Mouse (Mus musculus) lung, postnatal 0 days (tissue): ENCODE results near the gene Hcrtr1. TPM values are rescaled to one million over a fixed set of nuclear protein-coding genes. Genes with fewer than 3 reads are reported as not detected.

ENCODE experiments used
- ATAC-seq: fragments of 200-750 bp; cut with Nextera tagmentation; 2 replicates; pipeline ENCODE4 v1.8.0; 2017; ENCODE audit warnings: moderate library complexity
- DNase-seq: peaks from one replicate; pipeline ENCODE4 v3.0.0-alpha.2; 2016; ENCODE audit warnings: low spot score
- H3K27ac ChIP-seq: fragments of 300-500 bp; sonication (generic); 2 replicates; pipeline ENCODE4 v1.5.1; 2014; ENCODE audit warnings: antibody characterized with exemption, mild to moderate bottlenecking, low read length, mixed read lengths
- H3K27me3 ChIP-seq: fragments of 300-500 bp; sonication (generic); replicated peaks from 2 replicates; pipeline ENCODE4 v1.6.1; 2014; ENCODE audit warnings: low read length, mixed read lengths; ENCODE audit not compliant: insufficient read depth
- H3K36me3 ChIP-seq: fragments of 300-500 bp; sonication (generic); 2 replicates; pipeline ENCODE4 v1.6.1; 2014; ENCODE audit warnings: low read length, mixed read lengths; ENCODE audit not compliant: insufficient read depth
- H3K4me1 ChIP-seq: fragments of 300-500 bp; sonication (generic); 2 replicates; pipeline ENCODE4 v1.6.1; 2014; ENCODE audit warnings: antibody characterized with exemption, low read depth, low read length, mixed read lengths; ENCODE audit not compliant: insufficient read depth
- H3K4me2 ChIP-seq: fragments of 300-500 bp; sonication (generic); replicated peaks from 2 replicates; pipeline ENCODE4 v1.6.1; 2014; ENCODE audit warnings: low read depth, mild to moderate bottlenecking, low read length, moderate library complexity, mixed read lengths
- H3K4me3 ChIP-seq: fragments of 300-500 bp; sonication (generic); 2 replicates; pipeline ENCODE4 v1.5.1; 2014; ENCODE audit warnings: low read depth, low read length
- H3K9ac ChIP-seq: fragments of 300-500 bp; sonication (generic); replicated peaks from 2 replicates; pipeline ENCODE4 v1.6.1; 2014; ENCODE audit warnings: low read depth, mild to moderate bottlenecking
- H3K9me3 ChIP-seq: fragments of 300-500 bp; sonication (generic); 2 replicates; pipeline ENCODE4 v1.6.1; 2016; ENCODE audit warnings: low read length, mixed read lengths
- CTCF ChIP-seq: IDR thresholded peaks from 2 replicates; pipeline ENCODE4 v1.5.1; 2016; ENCODE audit warnings: antibody characterized with exemption, mild to moderate bottlenecking
- EP300 ChIP-seq: IDR thresholded peaks from 2 replicates; pipeline ENCODE4 v1.6.1; 2016; ENCODE audit warnings: antibody characterized with exemption, mild to moderate bottlenecking, control low read depth
- WGBS: fragments of 180-500 bp; shearing (Covaris S2); extraction: QIAGEN DNeasy Blood & Tissue Kit; methylation state at CpG from one replicate; pipeline ENCODE4 v1.1.7; 2014; 5-methylcytosine and 5-hydroxymethylcytosine counted together
- polyA plus RNA-seq: library from polyadenylated mRNA; unstranded; fragments of >200 nt; fragmentation: Nextera tagmentation; extraction: Ambion mirVana; gene quantifications from 2 replicates; pipeline ENCODE4 v1.2.1, GENCODE M21; 2015

Gene Hcrtr1
- polyA plus RNA-seq, 1 experiment from 2014 or later: 0.18 TPM

GRCm38 (mm10) chr4:130082211-130082610, 56.9 kb downstream of the Hcrtr1 start:
- no peak overlapping the region for H3K9ac ChIP-seq
- H3K4me1 ChIP-seq: no peaks in the 10 kb centered on the region
- no peaks in the 10 kb centered on the region for H3K36me3 ChIP-seq
- no peak for DNase-seq
- TF ChIP-seq CTCF (no peak), EP300 (no peak)
- H3K4me3 ChIP-seq: no peak overlapping the region
- no peaks in the 10 kb centered on the region for H3K9me3 ChIP-seq
- H3K4me2 ChIP-seq: no peak overlapping the region
- ATAC-seq: no peak
- H3K27ac ChIP-seq: no peak overlapping the region
- 62% methylated on average over 9 of the region's 9 CpGs for WGBS
- no peaks in the 10 kb centered on the region for H3K27me3 ChIP-seq

- ATAC-seq (no peak), DNase-seq (no peak)
- H3K27ac ChIP-seq: no peak overlapping the region
Observed at GRCm38 (mm10) chr4:130081345-130082190, 57.6 kb downstream of the Hcrtr1 start.

More at GRCm38 (mm10) chr4:130081345-130082190, 57.6 kb downstream of the Hcrtr1 start:
- H3K4me3 ChIP-seq: no peak overlapping the region
- 76% methylated on average over 19 of the region's 19 CpGs for WGBS
- no peak overlapping the region for H3K9ac ChIP-seq
- no peaks in the 10 kb centered on the region for H3K4me1 ChIP-seq
- H3K27me3 ChIP-seq: no peaks in the 10 kb centered on the region
- no peak overlapping the region for H3K4me2 ChIP-seq
- no peak for TF ChIP-seq CTCF
- no peak for TF ChIP-seq EP300
- no peaks in the 10 kb centered on the region for H3K36me3 ChIP-seq
- H3K9me3 ChIP-seq: no peaks in the 10 kb centered on the region

Other genes with a start within 250 kb of the Hcrtr1 start
- not detected in 2 replicates for gene Spocd1, start 210.1 kb downstream of the Hcrtr1 start, polyA plus RNA-seq
- 0.21 and 0.33 TPM in 2 replicates for gene Adgrb2, start 154.5 kb downstream of the Hcrtr1 start, polyA plus RNA-seq
- 26.2 and 30.1 TPM in 2 replicates for gene Col16a1, start 91.5 kb downstream of the Hcrtr1 start, polyA plus RNA-seq
- 82.0 and 84.6 TPM in 2 replicates for gene Pef1, start 36.8 kb downstream of the Hcrtr1 start, polyA plus RNA-seq
- 213 and 288 TPM in 2 replicates for gene Tinagl1, start 35.8 kb upstream of the Hcrtr1 start, polyA plus RNA-seq
- not detected in 2 replicates for gene Gm853, start 83.0 kb upstream of the Hcrtr1 start, polyA plus RNA-seq
- gene Serinc2, start 139.8 kb upstream of the Hcrtr1 start, polyA plus RNA-seq: 24.7 and 26.6 TPM in 2 replicates
- 88.3 and 112 TPM in 2 replicates for gene Fabp3, start 169.2 kb upstream of the Hcrtr1 start, polyA plus RNA-seq
- 0.25 and 0.50 TPM in 2 replicates for gene Gm10570, start 169.3 kb upstream of the Hcrtr1 start, polyA plus RNA-seq
- 48.2 and 54.1 TPM in 2 replicates for gene Zcchc17, start 220.6 kb upstream of the Hcrtr1 start, polyA plus RNA-seq
- gene Snrnp40, start 220.8 kb upstream of the Hcrtr1 start, polyA plus RNA-seq: 52.9 and 54.7 TPM in 2 replicates